Mouse (Mus musculus) liver, embryonic 14.5 days (tissue): ENCODE measurements around the gene Sgip1. TPM values are rescaled to one million over a fixed set of nuclear protein-coding genes. Genes with fewer than 3 reads are reported as not detected.

Source experiments
- ATAC-seq: fragments of 200-750 bp; cut with Nextera tagmentation; 2 replicates; pipeline ENCODE4 v1.8.0; 2017; ENCODE audit warnings: moderate number of reproducible peaks, mild to moderate bottlenecking, moderate library complexity; ENCODE audit not compliant: insufficient read depth
- DNase-seq, 3 experiments: peaks; one replicate each; pipeline ENCODE4 v3.0.0-alpha.2; 2012 to 2013; ENCODE audit warnings: low read depth in 3 of 3, low spot score in 3 of 3
- H3K27ac ChIP-seq: fragments of 300-500 bp; sonication (generic); 2 replicates; pipeline ENCODE4 v1.5.1; 2014; ENCODE audit warnings: moderate library complexity, mild to moderate bottlenecking, control low read depth, inconsistent platforms
- H3K27me3 ChIP-seq: fragments of 300-500 bp; sonication (generic); 2 replicates; pipeline ENCODE4 v1.6.1; 2014; ENCODE audit warnings: mild to moderate bottlenecking, low read length, moderate library complexity; ENCODE audit not compliant: control insufficient read depth, insufficient read depth
- H3K36me3 ChIP-seq: fragments of 300-500 bp; sonication (generic); replicated peaks from 2 replicates; pipeline ENCODE4 v1.6.1; 2014; ENCODE audit warnings: low read depth; ENCODE audit not compliant: control insufficient read depth, insufficient read depth
- H3K4me1 ChIP-seq, 2 experiments: fragments of 200-500 bp in 1 of 2; fragments of 300-500 bp in 1 of 2; sonication (generic) in 1 of 2; replicated peaks; 2 replicates each; pipeline ENCODE4 v1.6.1; 2012 to 2014; ENCODE audit warnings: antibody characterized with exemption in 1 of 2, inconsistent platforms in 1 of 2, low read length in 1 of 2; ENCODE audit not compliant: control insufficient read depth in 2 of 2, insufficient read depth in 2 of 2
- H3K4me2 ChIP-seq: fragments of 300-500 bp; sonication (generic); 2 replicates; pipeline ENCODE4 v1.6.1; 2014; ENCODE audit warnings: low read depth, mild to moderate bottlenecking, control low read depth, moderate library complexity
- H3K4me3 ChIP-seq, 2 experiments: fragments of 200-500 bp in 1 of 2; fragments of 300-500 bp in 1 of 2; sonication (generic) in 1 of 2; 2 replicates each; pipeline ENCODE4 v1.5.1; 2012 to 2014; ENCODE audit warnings: low read depth in 2 of 2, low read length in 2 of 2, mild to moderate bottlenecking in 2 of 2, control low read depth in 1 of 2, inconsistent platforms in 1 of 2, moderate library complexity in 1 of 2; ENCODE audit not compliant: insufficient read depth in 1 of 2
- H3K9ac ChIP-seq: fragments of 300-500 bp; sonication (generic); replicated peaks from 2 replicates; pipeline ENCODE4 v1.6.1; 2014; ENCODE audit warnings: mild to moderate bottlenecking, control low read depth, moderate library complexity
- H3K9me3 ChIP-seq: fragments of 300-500 bp; sonication (generic); 2 replicates; pipeline ENCODE4 v1.6.1; 2016; ENCODE audit warnings: low read length, mixed read lengths; ENCODE audit not compliant: control insufficient read depth
- CTCF ChIP-seq: IDR thresholded peaks from 2 replicates; pipeline ENCODE4 v1.5.1; 2016; ENCODE audit warnings: antibody characterized with exemption, low read depth, control low read depth
- EP300 ChIP-seq: IDR thresholded peaks from 2 replicates; pipeline ENCODE4 v1.6.1; 2016; ENCODE audit warnings: antibody characterized with exemption, low read depth
- WGBS: fragments of 180-500 bp; shearing (Covaris S2); extraction: QIAGEN DNeasy Blood & Tissue Kit; methylation state at CpG from one replicate; pipeline ENCODE4 v1.1.7; 2014; ENCODE audit not compliant: insufficient replicate concordance; 5-methylcytosine and 5-hydroxymethylcytosine counted together
- polyA plus RNA-seq, 2 experiments: library from polyadenylated mRNA; depleted of rRNA in 1 of 2; stranded (reverse) in 1 of 2; unstranded in 1 of 2; fragments of >200 nt; fragmentation: Nextera tagmentation in 1 of 2; extraction: Ambion mirVana in 1 of 2; gene quantifications; 2 replicates each; pipeline versions ENCODE4 v1.2.1 to v1.2.3; 2012 to 2014

Sgip1 gene
- polyA plus RNA-seq, 2 experiments, result 0.10 to 0.32 TPM

DNA sequence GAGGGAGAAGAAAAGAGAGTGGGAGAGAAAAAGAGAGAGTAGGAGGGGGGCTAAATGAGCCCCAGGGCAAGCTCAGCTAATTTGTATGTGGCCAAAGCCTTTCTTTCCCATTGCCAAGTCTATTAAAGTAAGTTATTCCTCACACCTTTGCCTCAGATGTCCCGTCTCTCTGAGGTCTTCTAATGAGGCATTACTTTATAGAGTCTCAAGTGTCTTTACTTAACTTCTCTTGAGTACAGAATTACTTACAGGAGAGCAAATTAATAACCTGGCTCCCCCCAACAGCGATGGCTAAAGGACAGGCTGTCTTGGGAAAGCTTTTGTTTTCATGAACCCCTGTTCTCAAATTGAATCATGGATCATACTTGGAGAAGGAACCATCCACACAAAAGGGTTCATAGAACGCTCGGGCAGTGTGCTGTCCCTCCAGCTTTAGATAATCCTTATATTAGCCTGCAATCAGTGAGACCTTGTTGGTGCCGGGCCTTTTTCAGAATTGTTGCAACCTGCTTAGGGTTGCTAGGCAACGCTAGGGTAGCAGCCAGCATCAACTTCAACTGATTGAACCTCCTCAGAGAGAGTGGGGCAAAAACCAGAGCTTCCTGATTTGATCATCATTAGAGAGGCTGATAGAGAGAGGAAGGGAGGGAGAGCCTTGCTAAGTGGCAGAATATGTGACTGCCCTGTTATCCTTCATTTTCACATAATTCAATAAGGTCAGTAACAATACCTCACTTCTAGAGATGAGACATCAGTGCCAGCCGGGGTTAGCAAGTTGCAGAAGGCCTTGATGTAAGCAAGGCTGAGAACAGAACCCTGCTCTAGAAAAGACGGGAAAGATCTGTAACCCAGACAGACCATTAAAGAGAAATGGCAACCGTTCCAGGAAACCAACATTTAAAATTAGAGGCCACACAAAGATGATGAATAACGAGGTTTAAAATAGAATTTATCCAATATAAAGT lies 114.1 kb downstream of the Sgip1 start:
- Histone ChIP-seq H3K27me3 (no peaks in the 10 kb centered on the region), H3K4me1 (0 out of 4 replicates have a peak, but pooled peaks cover 0 to 3% of the 10 kb centered on the region in 2 experiments), H3K9me3 (no peaks in the 10 kb centered on the region), H3K4me3 (no peak overlapping the region), H3K9ac (no peak overlapping the region), H3K4me2 (no peak overlapping the region), H3K27ac (no peak overlapping the region), H3K36me3 (no peaks in the 10 kb centered on the region)
- ATAC-seq (no peak), DNase-seq (no peak)
- TF ChIP-seq EP300, result no peak
- TF ChIP-seq CTCF, result no peak
- 65% methylated on average over 10 of the region's 10 CpGs for WGBS

GRCm38 (mm10) chr4:102856086-102856485 lies 115.0 kb downstream of the Sgip1 start:
- TF ChIP-seq CTCF, result no peak
- no peak for TF ChIP-seq EP300
- Histone ChIP-seq H3K4me2 (no peak overlapping the region), H3K27me3 (no peaks in the 10 kb centered on the region), H3K9ac (no peak overlapping the region), H3K27ac (no peak overlapping the region), H3K36me3 (no peaks in the 10 kb centered on the region), H3K9me3 (no peaks in the 10 kb centered on the region), H3K4me1 (0 out of 4 replicates have a peak, but pooled peaks cover 0 to 3% of the 10 kb centered on the region in 2 experiments), H3K4me3 (no peak overlapping the region)
- ATAC-seq (no peak), DNase-seq (no peak)
- 61% methylated on average over 7 of the region's 7 CpGs for WGBS

GRCm38 (mm10) chr4:102859259-102860194 lies 118.4 kb downstream of the Sgip1 start:
- TF ChIP-seq CTCF (peak; percentile 45), EP300 (no peak)
- WGBS, result 68% methylated on average over 15 of the region's 15 CpGs

GRCm38 (mm10) chr4:102862751-102863710 lies 121.9 kb downstream of the Sgip1 start:
- Histone ChIP-seq H3K9ac (no peak overlapping the region), H3K4me1 (peaks cover 0 to 4% of the 10 kb centered on the region in 2 experiments; a peak in 2 of 4 replicates), H3K27me3 (no peaks in the 10 kb centered on the region), H3K36me3 (no peaks in the 10 kb centered on the region), H3K4me3 (no peak overlapping the region), H3K27ac (no peak overlapping the region), H3K4me2 (no peak overlapping the region; the same call in 1 of the 2 replicates), H3K9me3 (no peaks in the 10 kb centered on the region)
- DNase-seq (no peak), ATAC-seq (0 out of 2 replicates have a peak, but pooled peaks have one; percentile 47)
- TF ChIP-seq EP300, result no peak
- no peak for TF ChIP-seq CTCF
- 66% methylated on average over 15 of the region's 15 CpGs for WGBS

More at GRCm38 (mm10) chr4:102859259-102860194, 118.4 kb downstream of the Sgip1 start:
- H3K4me2 ChIP-seq, result no peak overlapping the region
- H3K4me3 ChIP-seq, result no peak overlapping the region
- H3K4me1 ChIP-seq, result peaks cover 0 to 4% of the 10 kb centered on the region in 2 experiments; a peak in 2 of 4 replicates
- DNase-seq (no peak), ATAC-seq (no peak)
- no peak overlapping the region for H3K27ac ChIP-seq
- no peaks in the 10 kb centered on the region for H3K27me3 ChIP-seq
- H3K9ac ChIP-seq, result no peak overlapping the region
- H3K9me3 ChIP-seq, result no peaks in the 10 kb centered on the region
- H3K36me3 ChIP-seq, result no peaks in the 10 kb centered on the region
